Mouse (Mus musculus) midbrain, embryonic 16.5 days (tissue): ENCODE measurements around the gene Smdt1. TPM values are rescaled to one million over a fixed set of nuclear protein-coding genes. Genes with fewer than 3 reads are reported as not detected.
"Not testable (repeated sequence)": the region's sequence is repeated elsewhere in the genome, so short reads cannot be mapped to it uniquely, and the experiment has no call there.

Source experiments
- ATAC-seq: fragments of 200-750 bp; cut with Nextera tagmentation; 2 replicates; pipeline ENCODE4 v1.8.0; 2017; ENCODE audit warnings: moderate TSS enrichment
- H3K27ac ChIP-seq: fragments of 300-500 bp; sonication (generic); 2 replicates; pipeline ENCODE4 v1.5.1; 2014; ENCODE audit warnings: mild to moderate bottlenecking, low read length, mixed read lengths
- H3K27me3 ChIP-seq: fragments of 300-500 bp; sonication (generic); 2 replicates; pipeline ENCODE4 v1.6.1; 2014; ENCODE audit warnings: low read depth, low read length, mixed read lengths; ENCODE audit not compliant: control insufficient read depth, insufficient read depth
- H3K36me3 ChIP-seq: fragments of 300-500 bp; sonication (generic); 2 replicates; pipeline ENCODE4 v1.6.1; 2014; ENCODE audit warnings: mild to moderate bottlenecking, low read length, moderate library complexity, mixed read lengths; ENCODE audit not compliant: control insufficient read depth, insufficient read depth
- H3K4me1 ChIP-seq: fragments of 300-500 bp; sonication (generic); 2 replicates; pipeline ENCODE4 v1.6.1; 2014; ENCODE audit warnings: mild to moderate bottlenecking, low read length, mixed read lengths; ENCODE audit not compliant: control insufficient read depth, insufficient read depth
- H3K4me2 ChIP-seq: fragments of 300-500 bp; sonication (generic); 2 replicates; pipeline ENCODE4 v1.6.1; 2014; ENCODE audit warnings: mild to moderate bottlenecking, low read length, mixed read lengths
- H3K4me3 ChIP-seq: fragments of 300-500 bp; sonication (generic); 2 replicates; pipeline ENCODE4 v1.5.1; 2014; ENCODE audit warnings: low read depth, mild to moderate bottlenecking, low read length, moderate library complexity, mixed read lengths
- H3K9ac ChIP-seq: fragments of 300-500 bp; sonication (generic); 2 replicates; pipeline ENCODE4 v1.6.1; 2014; ENCODE audit warnings: low read depth, low read length, mixed read lengths
- H3K9me3 ChIP-seq: fragments of 300-500 bp; sonication (generic); replicated peaks from 2 replicates; pipeline ENCODE4 v1.6.1; 2014; ENCODE audit warnings: mild to moderate bottlenecking, low read length, mixed read lengths; ENCODE audit not compliant: control insufficient read depth, poor library complexity, severe bottlenecking
- WGBS: fragments of 180-500 bp; shearing (Covaris S2); extraction: QIAGEN DNeasy Blood & Tissue Kit; methylation state at CpG from one replicate; pipeline ENCODE4 v1.1.7; 2014; 5-methylcytosine and 5-hydroxymethylcytosine counted together
- microRNA-seq: library from miRNA; unstranded; fragments of <30 nt; microRNA quantifications from one replicate; pipeline ENCODE4, GENCODE M21; 2017
- polyA plus RNA-seq: library from polyadenylated mRNA; unstranded; fragments of >200 nt; fragmentation: Nextera tagmentation; extraction: Ambion mirVana; gene quantifications from 2 replicates; pipeline ENCODE4 v1.2.1, GENCODE M21; 2015

Gene Smdt1
- polyA plus RNA-seq, 1 experiment from 2014 or later, result 320 TPM

GRCm38 (mm10) chr15:82382441-82382840 is 43.7 kb downstream of the Smdt1 start:
- H3K27me3 ChIP-seq, result no peaks in the 10 kb centered on the region
- no peaks in the 10 kb centered on the region for H3K9me3 ChIP-seq
- no peaks in the 10 kb centered on the region for H3K36me3 ChIP-seq
- H3K4me3 ChIP-seq, result no peak overlapping the region
- 95% methylated on average over 2 of the region's 2 CpGs for WGBS
- ATAC-seq, result no peak
- no peak overlapping the region for H3K9ac ChIP-seq
- no peak overlapping the region for H3K27ac ChIP-seq
- H3K4me1 ChIP-seq, result peaks cover 3% of the 10 kb centered on the region; the same call in 1 of the 2 replicates
- no peak overlapping the region for H3K4me2 ChIP-seq

- H3K4me2 ChIP-seq, result no peak overlapping the region
- no peak overlapping the region for H3K27ac ChIP-seq
- H3K27me3 ChIP-seq, result no peaks in the 10 kb centered on the region
- WGBS, result 91% methylated on average over 2 of the region's 2 CpGs
- H3K36me3 ChIP-seq, result no peaks in the 10 kb centered on the region
- no peak overlapping the region for H3K4me3 ChIP-seq
- ATAC-seq, result no peak
- H3K4me1 ChIP-seq, result peaks cover 3% of the 10 kb centered on the region; the same call in 1 of the 2 replicates
- H3K9ac ChIP-seq, result no peak overlapping the region
- no peaks in the 10 kb centered on the region for H3K9me3 ChIP-seq
Observed at GRCm38 (mm10) chr15:82385729-82386128, 47.0 kb downstream of the Smdt1 start.

- not testable (repeated sequence) for H3K9me3 ChIP-seq, ATAC-seq, H3K4me2 ChIP-seq, H3K36me3 ChIP-seq, H3K4me3 ChIP-seq, H3K9ac ChIP-seq, H3K27ac ChIP-seq, H3K4me1 ChIP-seq, H3K27me3 ChIP-seq
- 95% methylated on average over 10 of the region's 10 CpGs for WGBS
Observed at GRCm38 (mm10) chr15:82389916-82390315, 51.2 kb downstream of the Smdt1 start.

GRCm38 (mm10) chr15:82393922-82394321 is 55.2 kb downstream of the Smdt1 start, which contains the start of gene Cyp2d11:
Cyp2d11 (minus strand) TSS chr15:82394022.
- H3K9me3 ChIP-seq, H3K4me2 ChIP-seq, H3K4me3 ChIP-seq, H3K36me3 ChIP-seq, H3K27ac ChIP-seq, H3K9ac ChIP-seq, H3K27me3 ChIP-seq, H3K4me1 ChIP-seq, ATAC-seq: not testable (repeated sequence)
- 98% methylated on average over 2 of the region's 2 CpGs for WGBS

- H3K9me3 ChIP-seq, H3K27ac ChIP-seq, ATAC-seq, H3K9ac ChIP-seq, H3K27me3 ChIP-seq, H3K4me3 ChIP-seq, H3K4me2 ChIP-seq, H3K36me3 ChIP-seq, H3K4me1 ChIP-seq: not testable (repeated sequence)
- 93% methylated on average over 3 of the region's 3 CpGs for WGBS
Observed at GRCm38 (mm10) chr15:82395955-82396354, 57.2 kb downstream of the Smdt1 start.

Small RNA genes within 50 kb of the gene (microRNA-seq; reads per million reads assigned to microRNA genes)
- gene Mir7684, result not detected

Other genes with a start within 250 kb of the Smdt1 start
- 10.5 and 11.3 TPM in 2 replicates for gene Ccdc134, start 211.0 kb upstream of the Smdt1 start, polyA plus RNA-seq
- gene Srebf2, start 191.8 kb upstream of the Smdt1 start, polyA plus RNA-seq, result 194 and 218 TPM in 2 replicates
- gene Shisa8, start 126.1 kb upstream of the Smdt1 start, polyA plus RNA-seq, result 0.77 and 1.0 TPM in 2 replicates
- 0.14 TPM in 1 of 2 replicates, not detected in the other for gene Tnfrsf13c, start 114.6 kb upstream of the Smdt1 start, polyA plus RNA-seq
- 12.7 and 13.9 TPM in 2 replicates for gene Cenpm, start 94.2 kb upstream of the Smdt1 start, polyA plus RNA-seq
- gene 1500009C09Rik, start 86.6 kb upstream of the Smdt1 start, polyA plus RNA-seq, result 21.0 and 21.7 TPM in 2 replicates
- gene Sept3, start 64.1 kb upstream of the Smdt1 start, polyA plus RNA-seq, result 406 and 437 TPM in 2 replicates
- gene Wbp2nl, start 40.0 kb upstream of the Smdt1 start, polyA plus RNA-seq, result 0.25 TPM in 1 of 2 replicates, not detected in the other
- 23.8 and 28.0 TPM in 2 replicates for gene Naga, start within 50 bp of the Smdt1 start, polyA plus RNA-seq
- gene Pheta2, start within 50 bp of the Smdt1 start, polyA plus RNA-seq, result 1.1 and 1.5 TPM in 2 replicates
- 321 and 346 TPM in 2 replicates for gene Ndufa6, start 15.4 kb downstream of the Smdt1 start, polyA plus RNA-seq
- 1.2 and 1.5 TPM in 2 replicates for gene Cyp2d22, start 41.3 kb downstream of the Smdt1 start, polyA plus RNA-seq
- not detected in 2 replicates for gene Cyp2d11, start 55.1 kb downstream of the Smdt1 start, polyA plus RNA-seq
- gene Cyp2d10, start 68.2 kb downstream of the Smdt1 start, polyA plus RNA-seq, result not detected in 2 replicates
- not detected in 2 replicates for gene Cyp2d9, start 94.5 kb downstream of the Smdt1 start, polyA plus RNA-seq
- gene Cyp2d12, start 216.1 kb downstream of the Smdt1 start, polyA plus RNA-seq, result not detected in 2 replicates